Mouse (Mus musculus): ENCODE measurements at regions not wholly inside any gene's neighbourhood (a gene's known extent, or its start where the extent isn't known, plus 50 kb on each side); places are given as distances from the start of the nearest gene placed in this dataset.

DNA sequence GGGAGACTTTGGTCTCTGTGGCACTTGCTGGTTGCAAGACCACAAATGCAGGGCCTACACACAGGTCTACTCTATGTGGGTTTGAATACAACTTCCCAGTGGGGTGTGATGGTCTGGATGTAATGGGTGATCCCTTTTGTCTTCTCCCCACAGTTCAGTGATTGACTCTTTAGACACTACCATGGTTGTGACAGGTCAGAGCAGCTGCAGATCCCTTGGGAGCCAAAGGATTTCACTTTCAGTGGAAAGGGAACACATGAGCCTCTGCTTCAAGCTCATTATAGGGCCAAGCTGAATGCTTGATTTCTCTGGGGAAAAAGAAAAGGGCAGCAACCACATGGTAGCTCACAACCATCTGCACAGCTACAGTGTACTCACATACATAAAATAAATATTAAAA is 206.9 kb downstream of the Fndc1 start:
- H3K27ac ChIP-seq (ENCODE audit: low read depth), result no peak overlapping the region
- DNase-seq, result no peak
- TF ChIP-seq CTCF (IDR thresholded peaks at IDR 0.05; ENCODE audit: low read depth), result no peak
- no peak for TF ChIP-seq EP300 (IDR thresholded peaks at IDR 0.05; ENCODE audit: low read depth)
- H3K4me3 ChIP-seq (ENCODE audit: low read depth, low read length), result no peak overlapping the region
- H3K9ac ChIP-seq (replicated peaks), result no peak overlapping the region
- H3K36me3 ChIP-seq (replicated peaks; ENCODE audit: insufficient read depth, low read length), result no peaks in the 10 kb centered on the region
- H3K4me2 ChIP-seq (ENCODE audit: low read depth, low read length), result no peak overlapping the region
- no peak for ATAC-seq
- H3K27me3 ChIP-seq (ENCODE audit: insufficient read depth, low read length), result no peaks in the 10 kb centered on the region
- H3K4me1 ChIP-seq (ENCODE audit: insufficient read depth), result no peaks in the 10 kb centered on the region
- no peaks in the 10 kb centered on the region for H3K9me3 ChIP-seq (ENCODE audit: low read length)

DNA sequence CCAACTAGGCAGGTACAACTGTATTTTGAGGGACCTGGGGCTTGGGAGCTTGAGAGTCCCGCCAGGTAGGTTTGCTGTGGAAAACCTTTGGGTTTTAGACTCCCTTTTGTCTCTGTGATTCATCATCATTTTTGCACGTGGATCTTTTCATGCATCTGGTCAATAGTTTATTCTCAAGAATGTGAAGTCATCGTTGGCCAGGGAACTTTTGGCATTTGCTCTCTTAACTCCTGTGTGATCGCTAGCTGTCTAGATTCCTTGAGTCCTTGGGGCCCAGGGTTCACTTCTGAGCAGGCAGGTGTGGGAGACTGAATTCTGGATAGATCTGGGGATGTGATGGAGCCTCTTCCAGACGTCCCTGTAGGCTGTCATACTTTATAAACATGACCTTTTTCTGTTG is 207.5 kb downstream of the Fndc1 start:
- 53% methylated on average over 5 of the region's 5 CpGs for WGBS (ENCODE audit: insufficient replicate concordance)
- Histone ChIP-seq H3K27ac (ENCODE audit: low read depth) (no peak overlapping the region), H3K4me2 (ENCODE audit: low read depth, low read length) (no peak overlapping the region), H3K27me3 (ENCODE audit: insufficient read depth, low read length) (no peaks in the 10 kb centered on the region), H3K36me3 (replicated peaks; ENCODE audit: insufficient read depth, low read length) (no peaks in the 10 kb centered on the region), H3K9me3 (ENCODE audit: low read length) (no peaks in the 10 kb centered on the region), H3K4me1 (ENCODE audit: insufficient read depth) (no peaks in the 10 kb centered on the region), H3K9ac (replicated peaks) (no peak overlapping the region), H3K4me3 (ENCODE audit: low read depth, low read length) (no peak overlapping the region)
- ATAC-seq, result no peak
- DNase-seq, result no peak
- no peak for TF ChIP-seq EP300 (IDR thresholded peaks at IDR 0.05; ENCODE audit: low read depth)
- TF ChIP-seq CTCF (IDR thresholded peaks at IDR 0.05; ENCODE audit: low read depth), result no peak

DNA sequence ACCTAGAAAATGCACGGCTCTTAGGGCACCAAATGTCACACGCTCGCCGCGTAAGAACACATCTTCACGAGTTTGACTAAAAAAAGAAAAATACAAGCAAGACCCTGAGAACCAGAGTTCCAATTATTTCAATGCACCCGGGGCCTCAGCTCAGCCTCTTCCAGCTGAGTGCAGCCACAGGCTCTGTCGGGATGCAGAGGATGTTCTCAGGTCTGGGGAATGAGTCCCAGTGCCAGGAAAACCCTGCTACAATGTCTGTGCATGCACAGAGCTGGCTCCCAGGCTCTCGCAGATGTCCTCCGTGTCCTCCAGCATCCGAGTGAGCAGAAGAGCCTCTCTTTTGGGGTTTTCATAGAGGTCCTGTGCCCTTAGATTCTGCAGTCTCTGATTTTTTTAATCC is 219.1 kb downstream of the Fndc1 start:
- 72% methylated on average over 11 of the region's 11 CpGs for WGBS (ENCODE audit: insufficient replicate concordance)
- DNase-seq (no peak), ATAC-seq (no peak)
- no peaks in the 10 kb centered on the region for H3K4me1 ChIP-seq (ENCODE audit: insufficient read depth)
- no peak overlapping the region for H3K4me2 ChIP-seq (ENCODE audit: low read depth, low read length)
- no peaks in the 10 kb centered on the region for H3K36me3 ChIP-seq (replicated peaks; ENCODE audit: insufficient read depth, low read length)
- H3K27me3 ChIP-seq (ENCODE audit: insufficient read depth, low read length), result no peaks in the 10 kb centered on the region
- H3K9ac ChIP-seq (replicated peaks), result no peak overlapping the region
- no peak overlapping the region for H3K4me3 ChIP-seq (ENCODE audit: low read depth, low read length)
- TF ChIP-seq EP300 (IDR thresholded peaks at IDR 0.05; ENCODE audit: low read depth), result no peak
- TF ChIP-seq CTCF (IDR thresholded peaks at IDR 0.05; ENCODE audit: low read depth), result no peak
- H3K27ac ChIP-seq (ENCODE audit: low read depth), result no peak overlapping the region
- no peaks in the 10 kb centered on the region for H3K9me3 ChIP-seq (ENCODE audit: low read length)

GRCm38 (mm10) chr17:7607431-7607830 is 219.7 kb downstream of the Fndc1 start:
- no peaks in the 10 kb centered on the region for H3K36me3 ChIP-seq (replicated peaks; ENCODE audit: insufficient read depth, low read length)
- no peak for ATAC-seq
- H3K4me1 ChIP-seq (ENCODE audit: insufficient read depth), result no peaks in the 10 kb centered on the region
- H3K27ac ChIP-seq (ENCODE audit: low read depth), result no peak overlapping the region
- H3K4me2 ChIP-seq (ENCODE audit: low read depth, low read length), result no peak overlapping the region
- TF ChIP-seq EP300 (IDR thresholded peaks at IDR 0.05; ENCODE audit: low read depth) (no peak), CTCF (IDR thresholded peaks at IDR 0.05; ENCODE audit: low read depth) (no peak)
- no peaks in the 10 kb centered on the region for H3K9me3 ChIP-seq (ENCODE audit: low read length)
- H3K9ac ChIP-seq (replicated peaks), result no peak overlapping the region
- no peak overlapping the region for H3K4me3 ChIP-seq (ENCODE audit: low read depth, low read length)
- no peak for DNase-seq
- whole genome bisulfite sequencing (ENCODE audit: insufficient replicate concordance), result 65% methylated on average over 4 of the region's 4 CpGs
- no peaks in the 10 kb centered on the region for H3K27me3 ChIP-seq (ENCODE audit: insufficient read depth, low read length)

GRCm38 (mm10) chr17:7604813-7605504 is 219.7 kb upstream of the Unc93a2 start:
- ATAC-seq, result no peak
- Histone ChIP-seq H3K27me3 (ENCODE audit: insufficient read depth, low read length) (no peaks in the 10 kb centered on the region), H3K9ac (replicated peaks) (no peak overlapping the region), H3K4me2 (ENCODE audit: low read depth, low read length) (no peak overlapping the region), H3K36me3 (replicated peaks; ENCODE audit: insufficient read depth, low read length) (no peaks in the 10 kb centered on the region), H3K4me3 (ENCODE audit: low read depth, low read length) (no peak overlapping the region), H3K9me3 (ENCODE audit: low read length) (no peaks in the 10 kb centered on the region), H3K27ac (ENCODE audit: low read depth) (no peak overlapping the region), H3K4me1 (ENCODE audit: insufficient read depth) (no peaks in the 10 kb centered on the region)
- TF ChIP-seq EP300 (IDR thresholded peaks at IDR 0.05; ENCODE audit: low read depth) (no peak), CTCF (IDR thresholded peaks at IDR 0.05; ENCODE audit: low read depth) (no peak)
- WGBS (ENCODE audit: insufficient replicate concordance), result 74% methylated on average over 5 of the region's 5 CpGs
- DNase-seq, result no peak

- no peak overlapping the region for H3K4me3 ChIP-seq (ENCODE audit: low read depth, low read length)
- 79% methylated on average over 3 of the region's 3 CpGs for WGBS (ENCODE audit: insufficient replicate concordance)
- H3K9ac ChIP-seq (replicated peaks), result no peak overlapping the region
- H3K27me3 ChIP-seq (ENCODE audit: insufficient read depth, low read length), result no peaks in the 10 kb centered on the region
- no peaks in the 10 kb centered on the region for H3K36me3 ChIP-seq (replicated peaks; ENCODE audit: insufficient read depth, low read length)
- H3K4me2 ChIP-seq (ENCODE audit: low read depth, low read length), result no peak overlapping the region
- no peaks in the 10 kb centered on the region for H3K9me3 ChIP-seq (ENCODE audit: low read length)
- H3K27ac ChIP-seq (ENCODE audit: low read depth), result no peak overlapping the region
- TF ChIP-seq CTCF (IDR thresholded peaks at IDR 0.05; ENCODE audit: low read depth) (no peak), EP300 (IDR thresholded peaks at IDR 0.05; ENCODE audit: low read depth) (no peak)
- ATAC-seq (no peak), DNase-seq (no peak)
- H3K4me1 ChIP-seq (ENCODE audit: insufficient read depth), result no peaks in the 10 kb centered on the region
Measured at GRCm38 (mm10) chr17:7604096-7604495, 218.8 kb upstream of the Unc93a2 start.

DNA sequence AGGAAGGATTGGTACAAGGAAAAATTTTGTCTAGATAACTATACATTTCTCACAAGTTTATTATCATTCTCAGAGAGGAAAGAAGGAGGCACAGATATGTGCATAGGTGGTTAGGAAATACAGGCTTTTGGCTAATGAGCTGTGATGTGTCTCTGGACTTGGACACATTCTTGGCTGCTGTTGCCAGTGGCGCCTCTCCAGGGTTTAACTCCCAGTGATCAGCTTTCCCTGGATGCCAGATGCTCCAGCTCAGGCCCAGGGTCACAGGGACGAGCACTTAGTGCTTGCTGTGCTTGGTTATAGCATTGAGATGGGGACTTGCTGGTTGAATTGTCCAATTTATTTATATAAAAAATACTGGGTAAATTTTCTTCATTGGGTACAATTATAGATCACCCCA is 215.3 kb upstream of the Unc93a2 start:
- Histone ChIP-seq H3K9me3 (ENCODE audit: low read length) (no peaks in the 10 kb centered on the region), H3K4me2 (ENCODE audit: low read depth, low read length) (no peak overlapping the region), H3K27me3 (ENCODE audit: insufficient read depth, low read length) (no peaks in the 10 kb centered on the region), H3K9ac (replicated peaks) (no peak overlapping the region), H3K4me1 (ENCODE audit: insufficient read depth) (no peaks in the 10 kb centered on the region), H3K4me3 (ENCODE audit: low read depth, low read length) (no peak overlapping the region), H3K27ac (ENCODE audit: low read depth) (no peak overlapping the region), H3K36me3 (replicated peaks; ENCODE audit: insufficient read depth, low read length) (no peaks in the 10 kb centered on the region)
- DNase-seq (no peak), ATAC-seq (no peak)
- WGBS (ENCODE audit: insufficient replicate concordance), result 71% methylated on average over 2 of the region's 2 CpGs
- no peak for TF ChIP-seq EP300 (IDR thresholded peaks at IDR 0.05; ENCODE audit: low read depth)
- TF ChIP-seq CTCF (IDR thresholded peaks at IDR 0.05; ENCODE audit: low read depth), result no peak

Data from liver, postnatal 0 days (tissue).